Mouse (Mus musculus) C2C12 (cell line): ENCODE results near the gene Nhlrc3. TPM values are rescaled to one million over a fixed set of nuclear protein-coding genes. Genes with fewer than 3 reads are reported as not detected.

Experiments
- H3K27me3 ChIP-seq: one replicate; pipeline ENCODE4 v1.6.1; 2011; ENCODE audit not compliant: control insufficient read depth, insufficient read depth, insufficient read length
- H3K36me3 ChIP-seq: one replicate; pipeline ENCODE4 v1.6.1; 2011; ENCODE audit not compliant: control insufficient read depth, insufficient read depth
- H3K4me3 ChIP-seq: one replicate; pipeline ENCODE4 v1.5.1; 2011; ENCODE audit warnings: mild to moderate bottlenecking, control low read depth; ENCODE audit not compliant: poor library complexity, insufficient read depth, severe bottlenecking
- H3K79me2 ChIP-seq: one replicate; pipeline ENCODE4 v1.6.1; 2011; ENCODE audit not compliant: control insufficient read depth, insufficient read depth
- H3K79me3 ChIP-seq: one replicate; pipeline ENCODE4 v1.6.1; 2011; ENCODE audit warnings: low read depth, control low read depth
- H3ac ChIP-seq: one replicate; pipeline ENCODE3; 2011; ENCODE audit warnings: low read depth; ENCODE audit not compliant: control insufficient read depth, insufficient read length
- CEBPB ChIP-seq: IDR thresholded peaks from one replicate; pipeline ENCODE4 v1.6.1; 2011; ENCODE audit warnings: low read depth, mild to moderate bottlenecking, control low read depth, moderate library complexity
- CTCF ChIP-seq: IDR thresholded peaks from one replicate; pipeline ENCODE4 v1.5.1; 2011; ENCODE audit not compliant: control insufficient read depth, insufficient read depth, insufficient read length
- FOSL1 ChIP-seq: IDR thresholded peaks from one replicate; pipeline ENCODE4 v1.8.0; 2011; ENCODE audit warnings: mild to moderate bottlenecking, low read length; ENCODE audit not compliant: poor library complexity, insufficient read depth, severe bottlenecking
- MAX ChIP-seq: IDR thresholded peaks from one replicate; pipeline ENCODE4 v1.6.1; 2011; ENCODE audit warnings: mild to moderate bottlenecking, control low read depth
- MYOD1 ChIP-seq: IDR thresholded peaks from one replicate; pipeline ENCODE4 v1.6.1; 2011; ENCODE audit warnings: low read depth; ENCODE audit not compliant: control insufficient read depth, insufficient read length
- MYOG ChIP-seq: IDR thresholded peaks from one replicate; pipeline ENCODE4 v1.6.1; 2011; ENCODE audit not compliant: control insufficient read depth, insufficient read length; ENCODE audit errors: extremely low read depth
- USF1 ChIP-seq: IDR thresholded peaks from one replicate; pipeline ENCODE4 v1.6.1; 2011; ENCODE audit warnings: low read depth, mild to moderate bottlenecking, control low read depth, moderate library complexity
- polyA plus RNA-seq: library from polyadenylated mRNA; unstranded; fragments of >200 nt; fragmentation: generic; extraction: Trizol; gene quantifications from one replicate; pipeline ENCODE4 v1.2.1, GENCODE M21; 2012; ENCODE audit warnings: missing spikeins

Nhlrc3 gene
- polyA plus RNA-seq, 1 experiment: 3.1 TPM

DNA sequence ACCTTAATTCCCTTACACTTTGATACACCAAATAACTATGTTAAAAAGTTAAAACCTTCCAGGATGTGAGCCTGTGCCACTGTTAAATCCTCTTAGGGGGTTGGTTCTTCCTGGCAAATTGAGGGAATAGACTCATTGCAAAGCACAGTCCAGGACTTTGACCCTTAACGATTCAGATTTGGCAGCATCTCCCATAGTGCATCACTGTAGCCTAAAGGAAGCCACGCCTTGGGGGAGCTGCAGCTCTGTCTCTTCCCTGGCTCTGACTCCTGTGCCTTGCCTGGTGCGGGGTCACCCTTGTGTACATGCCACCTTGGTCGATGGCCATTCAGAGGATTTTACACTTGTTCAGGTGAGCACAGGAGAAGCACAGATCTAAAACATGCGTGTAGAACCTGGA lies 6.5 kb upstream of the Nhlrc3 start:
- Histone ChIP-seq H3K4me3 (no peak overlapping the region), H3K27me3 (no peaks in the 10 kb centered on the region), H3K36me3 (peaks cover 55% of the 10 kb centered on the region)

DNA sequence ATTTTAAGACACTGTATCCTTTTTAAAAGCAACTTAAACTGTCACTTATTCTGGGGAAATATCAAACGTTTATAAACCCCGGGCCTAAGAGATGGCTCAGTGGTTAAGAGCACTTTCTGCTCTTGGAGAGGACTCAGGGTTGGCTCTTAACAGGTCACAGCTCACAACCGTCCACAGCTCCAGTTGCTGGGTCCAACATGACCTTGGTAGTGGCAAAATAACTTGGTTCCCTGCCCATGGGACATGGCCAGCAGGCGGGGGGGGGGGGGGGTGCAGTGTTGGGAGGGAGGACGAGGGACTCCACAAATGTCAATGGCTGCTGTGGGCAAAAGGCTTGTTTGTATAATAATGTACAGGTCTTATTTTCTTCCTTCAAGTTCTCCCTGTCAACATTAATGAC lies 4.2 kb upstream of the Nhlrc3 start:
- H3ac ChIP-seq: no peak overlapping the region

More for the DNA sequence above, 6.5 kb upstream of the Nhlrc3 start:
- no peak for TF ChIP-seq MYOG
- no peak for TF ChIP-seq CTCF
- TF ChIP-seq FOSL1: no peak
- TF ChIP-seq USF1: no peak
- TF ChIP-seq CEBPB: no peak
- TF ChIP-seq MYOD1: no peak
- TF ChIP-seq MAX: no peak
- peaks cover 48% of the 10 kb centered on the region for H3K79me3 ChIP-seq
- H3K79me2 ChIP-seq: peaks cover 65% of the 10 kb centered on the region
- no peak overlapping the region for H3ac ChIP-seq

DNA sequence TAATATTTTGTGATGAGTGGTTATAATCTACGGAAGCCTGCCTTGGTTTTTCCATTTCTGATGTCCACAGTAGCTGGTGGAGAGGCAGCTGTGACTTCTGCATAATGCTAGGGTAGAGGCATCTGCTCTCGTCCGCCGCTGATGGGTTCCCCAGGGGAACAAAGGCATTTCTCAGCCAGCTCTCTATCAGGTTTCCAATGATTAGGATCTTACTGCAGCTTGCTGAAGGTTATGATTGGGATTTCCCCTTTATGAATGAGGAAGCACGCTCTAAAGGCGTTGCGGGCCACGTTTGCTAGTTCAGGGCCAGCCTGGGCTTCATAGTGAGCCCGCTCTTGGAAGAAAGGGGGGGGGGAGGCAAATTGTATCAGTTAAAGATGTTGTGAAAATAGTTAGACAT lies 3.3 kb upstream of the Nhlrc3 start:
- no peaks in the 10 kb centered on the region for H3K27me3 ChIP-seq
- peaks cover 69% of the 10 kb centered on the region for H3K79me3 ChIP-seq
- peaks cover 25% of the 10 kb centered on the region for H3K36me3 ChIP-seq
- no peak overlapping the region for H3ac ChIP-seq
- no peak overlapping the region for H3K4me3 ChIP-seq
- H3K79me2 ChIP-seq: peaks cover 93% of the 10 kb centered on the region
- no peak for TF ChIP-seq MAX
- TF ChIP-seq CEBPB: no peak
- TF ChIP-seq MYOD1: no peak
- TF ChIP-seq MYOG: no peak
- TF ChIP-seq FOSL1: no peak
- no peak for TF ChIP-seq CTCF
- TF ChIP-seq USF1: no peak

More for the DNA sequence above, 4.2 kb upstream of the Nhlrc3 start:
- no peak overlapping the region for H3K4me3 ChIP-seq
- TF ChIP-seq FOSL1 (no peak), CEBPB (no peak), MYOD1 (no peak), USF1 (no peak), CTCF (no peak), MYOG (no peak), MAX (no peak)
- no peaks in the 10 kb centered on the region for H3K27me3 ChIP-seq
- H3K36me3 ChIP-seq: peaks cover 33% of the 10 kb centered on the region
- peaks cover 84% of the 10 kb centered on the region for H3K79me2 ChIP-seq
- peaks cover 64% of the 10 kb centered on the region for H3K79me3 ChIP-seq

DNA sequence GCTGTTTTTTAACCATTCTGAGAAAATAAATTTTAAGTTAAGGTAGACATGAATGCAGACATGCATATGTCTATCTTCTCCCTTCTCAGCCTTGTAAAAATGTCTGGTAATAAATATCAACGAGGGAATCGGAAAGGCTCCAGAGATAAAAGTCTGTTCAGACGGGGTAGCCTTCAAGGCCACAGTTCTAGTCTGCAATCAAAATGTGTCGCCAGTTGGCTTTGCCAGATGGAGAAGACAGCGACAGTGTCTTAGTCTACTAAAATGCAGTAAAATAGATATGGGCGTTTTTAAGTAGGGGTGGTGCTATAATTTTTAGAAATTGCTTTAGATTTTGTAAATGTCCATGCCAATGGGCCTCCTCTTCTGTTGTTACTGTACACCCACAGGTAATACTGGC lies 2.2 kb upstream of the Nhlrc3 start:
- H3K79me3 ChIP-seq: peaks cover 70% of the 10 kb centered on the region
- H3K27me3 ChIP-seq: no peaks in the 10 kb centered on the region
- peaks cover 24% of the 10 kb centered on the region for H3K36me3 ChIP-seq
- H3ac ChIP-seq: no peak overlapping the region
- TF ChIP-seq CTCF (no peak), FOSL1 (no peak), CEBPB (no peak), MYOG (no peak), MYOD1 (no peak), USF1 (no peak), MAX (no peak)
- peaks cover 96% of the 10 kb centered on the region for H3K79me2 ChIP-seq
- no peak overlapping the region for H3K4me3 ChIP-seq

DNA sequence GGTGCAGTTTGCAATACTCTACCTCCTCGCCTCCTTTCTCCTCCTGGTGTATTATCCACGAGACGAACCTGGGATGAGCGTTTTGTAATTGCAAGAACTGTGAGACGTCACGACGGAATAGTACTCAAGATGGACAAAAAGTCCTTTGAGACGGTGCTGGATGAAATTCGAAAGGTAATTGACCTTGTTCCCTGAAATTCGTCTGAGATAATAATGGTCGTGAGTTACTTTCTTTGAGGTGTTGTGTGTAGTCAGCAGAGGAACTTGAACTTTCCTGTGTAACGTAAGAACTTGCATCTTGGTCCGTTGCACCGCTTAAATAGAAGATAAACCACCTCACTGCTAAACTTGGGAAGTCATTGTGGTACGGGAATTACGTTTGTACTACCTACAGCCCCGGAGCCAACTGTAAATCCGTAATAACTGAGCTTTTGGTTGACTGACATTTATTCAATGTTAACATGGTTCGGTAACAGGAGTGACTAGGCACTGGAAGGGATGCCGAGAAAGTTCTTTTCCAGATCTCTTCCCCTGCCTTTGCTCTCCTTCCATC lies 1.1 kb upstream of the Nhlrc3 start:
- H3ac ChIP-seq: peak overlapping the region; percentile 86
- peaks cover 87% of the 10 kb centered on the region for H3K79me2 ChIP-seq
- H3K4me3 ChIP-seq: peak overlapping the region; percentile 85
- peaks cover 61% of the 10 kb centered on the region for H3K79me3 ChIP-seq
- TF ChIP-seq FOSL1 (no peak), CTCF (no peak), USF1 (no peak), CEBPB (no peak), MYOD1 (no peak), MYOG (no peak), MAX (no peak)
- peaks cover 17% of the 10 kb centered on the region for H3K36me3 ChIP-seq
- no peaks in the 10 kb centered on the region for H3K27me3 ChIP-seq
